Mouse (Mus musculus) myocyte (in vitro differentiated cells): Measurements from ENCODE around the gene Mrpl39. TPM values are rescaled to one million over a fixed set of nuclear protein-coding genes. Genes with fewer than 3 reads are reported as not detected.
A peak's percentile ranks its signal among the peaks of the same experiment; 100 is the strongest.

Experiments
- H3K27me3 ChIP-seq: one replicate; pipeline ENCODE4 v1.6.1; 2011; ENCODE audit not compliant: control insufficient read depth, insufficient read depth, insufficient read length
- H3K36me3 ChIP-seq: one replicate; pipeline ENCODE4 v1.6.1; 2011; ENCODE audit not compliant: control insufficient read depth, insufficient read depth
- H3K4me2 ChIP-seq: one replicate; pipeline ENCODE4 v1.6.1; 2011; ENCODE audit warnings: low read depth, control low read depth
- H3K4me3 ChIP-seq: one replicate; pipeline ENCODE4 v1.5.1; 2011; ENCODE audit warnings: mild to moderate bottlenecking, control low read depth, moderate library complexity
- H3K79me2 ChIP-seq: one replicate; pipeline ENCODE4 v1.6.1; 2011; ENCODE audit not compliant: control insufficient read depth, insufficient read depth
- H3ac ChIP-seq: one replicate; pipeline ENCODE4 v1.6.1; 2011; ENCODE audit not compliant: control insufficient read depth, insufficient read length
- CEBPB ChIP-seq: IDR thresholded peaks from 2 replicates; pipeline ENCODE4 v1.6.1; 2011; ENCODE audit warnings: mild to moderate bottlenecking, moderate library complexity; ENCODE audit not compliant: poor library complexity, insufficient read depth, severe bottlenecking
- E2F4 ChIP-seq: IDR thresholded peaks from one replicate; pipeline ENCODE4 v1.6.1; 2011; ENCODE audit warnings: mild to moderate bottlenecking, control low read depth, moderate library complexity; ENCODE audit not compliant: insufficient read depth
- MAX ChIP-seq: IDR thresholded peaks from one replicate; pipeline ENCODE4 v1.6.1; 2011; ENCODE audit warnings: low read depth, mild to moderate bottlenecking, control low read depth
- MYOD1 ChIP-seq, 3 experiments: IDR thresholded peaks; one replicate each; pipeline ENCODE4 v1.6.1; 2011; ENCODE audit warnings: control low read depth in 2 of 3, low read depth in 2 of 3, mild to moderate bottlenecking in 2 of 3, moderate library complexity in 1 of 3; ENCODE audit not compliant: insufficient read length in 2 of 3, control insufficient read depth in 1 of 3
- MYOG ChIP-seq, 3 experiments: IDR thresholded peaks; one replicate each; pipeline ENCODE4 v1.6.1; 2011; ENCODE audit warnings: control low read depth in 2 of 3, low read depth in 2 of 3, mild to moderate bottlenecking in 2 of 3; ENCODE audit not compliant: insufficient read length in 2 of 3, control insufficient read depth in 1 of 3, insufficient read depth in 1 of 3
- POLR2A ChIP-seq: IDR thresholded peaks from one replicate; pipeline ENCODE4 v1.6.1; 2011; ENCODE audit warnings: low read depth, mild to moderate bottlenecking, control low read depth, moderate library complexity; ENCODE audit not compliant: insufficient read length
- POLR2AphosphoS2 ChIP-seq: IDR thresholded peaks from one replicate; pipeline ENCODE4 v1.6.1; 2011; ENCODE audit warnings: low read depth, control low read depth; ENCODE audit not compliant: insufficient read length
- REST ChIP-seq: IDR thresholded peaks from one replicate; pipeline ENCODE4 v1.6.1; 2011; ENCODE audit warnings: mild to moderate bottlenecking, control low read depth, moderate library complexity; ENCODE audit not compliant: insufficient read depth, insufficient read length
- SRF ChIP-seq: IDR thresholded peaks from one replicate; pipeline ENCODE4 v1.6.1; 2011; ENCODE audit warnings: low read depth; ENCODE audit not compliant: control insufficient read depth, insufficient read length
- TCF12 ChIP-seq: IDR thresholded peaks from one replicate; pipeline ENCODE4 v1.6.1; 2011; ENCODE audit warnings: mild to moderate bottlenecking, control low read depth; ENCODE audit not compliant: poor library complexity, insufficient read depth, severe bottlenecking
- TCF3 ChIP-seq: IDR thresholded peaks from one replicate; pipeline ENCODE4 v1.6.1; 2011; ENCODE audit warnings: low read depth, control low read depth; ENCODE audit not compliant: insufficient read length
- USF1 ChIP-seq: IDR thresholded peaks from one replicate; pipeline ENCODE4 v1.6.1; 2011; ENCODE audit warnings: low read depth, mild to moderate bottlenecking, control low read depth, moderate library complexity
- polyA plus RNA-seq: library from polyadenylated mRNA; unstranded; fragments of >200 nt; fragmentation: generic; extraction: Trizol; gene quantifications from one replicate; pipeline ENCODE4 v1.2.1, GENCODE M21; 2012; ENCODE audit warnings: missing spikeins

The Mrpl39 gene
- polyA plus RNA-seq, 1 experiment: 36.6 TPM

DNA sequence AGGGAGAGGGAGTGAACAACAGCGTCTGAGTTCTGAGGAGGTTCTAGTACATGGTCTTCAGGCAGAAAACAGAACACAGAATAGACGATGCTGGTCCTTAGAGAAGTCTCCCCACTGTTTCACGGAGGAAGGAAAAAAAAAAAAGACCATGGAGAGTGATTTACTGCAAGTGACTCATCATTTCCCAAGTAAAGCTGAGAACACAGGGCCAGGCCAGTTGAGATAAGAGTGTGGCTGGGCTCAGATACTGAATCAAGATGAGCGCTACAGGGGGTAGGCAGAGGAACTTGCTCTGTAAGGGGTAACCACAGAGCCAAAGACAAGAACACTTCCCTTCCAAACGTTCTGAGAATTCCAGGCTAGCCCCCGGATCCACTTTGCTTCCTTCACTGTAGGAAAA, 36.8 kb downstream of the Mrpl39 start:
- no peaks in the 10 kb centered on the region for H3K27me3 ChIP-seq
- no peaks in the 10 kb centered on the region for H3K36me3 ChIP-seq
- no peak for TF ChIP-seq CEBPB
- TF ChIP-seq POLR2A: no peak
- TF ChIP-seq REST: no peak
- no peak for TF ChIP-seq SRF
- no peak for TF ChIP-seq MAX
- no peak for TF ChIP-seq TCF3
- TF ChIP-seq MYOG (IDR thresholded peaks at IDR 0.05; ENCODE audit: control insufficient read depth in 1 of 3, insufficient read depth in 1 of 3, insufficient read length in 2 of 3, low read depth in 2 of 3): no peak
- TF ChIP-seq MYOD1 (IDR thresholded peaks at IDR 0.05; ENCODE audit: control insufficient read depth in 1 of 3, insufficient read length in 2 of 3, low read depth in 2 of 3): no peak
- TF ChIP-seq E2F4: no peak
- TF ChIP-seq USF1: no peak
- no peak for TF ChIP-seq TCF12
- TF ChIP-seq POLR2AphosphoS2: no peak
- peaks cover 3% of the 10 kb centered on the region for H3K79me2 ChIP-seq
- H3ac ChIP-seq: no peak overlapping the region
- H3K4me2 ChIP-seq: peak overlapping the region; percentile 25
- no peak overlapping the region for H3K4me3 ChIP-seq

- TF ChIP-seq POLR2A (no peak), TCF3 (no peak)
- Histone ChIP-seq H3K4me2 (no peak overlapping the region), H3ac (no peak overlapping the region), H3K27me3 (no peaks in the 10 kb centered on the region), H3K79me2 (no peaks in the 10 kb centered on the region), H3K4me3 (no peak overlapping the region), H3K36me3 (no peaks in the 10 kb centered on the region)
These were observed 39.4 kb downstream of the Mrpl39 start for GRCm38 (mm10) chr16:84696178-84696577.

- Histone ChIP-seq H3K79me2 (no peaks in the 10 kb centered on the region), H3K4me3 (no peak overlapping the region), H3K4me2 (no peak overlapping the region), H3K36me3 (no peaks in the 10 kb centered on the region), H3ac (no peak overlapping the region), H3K27me3 (no peaks in the 10 kb centered on the region)
- no peak for TF ChIP-seq TCF3
These were observed 53.6 kb downstream of the Mrpl39 start for GRCm38 (mm10) chr16:84681991-84682390.

- Histone ChIP-seq H3K4me3 (no peak overlapping the region), H3ac (no peak overlapping the region), H3K36me3 (no peaks in the 10 kb centered on the region), H3K4me2 (peak overlapping the region; percentile 65), H3K27me3 (no peaks in the 10 kb centered on the region), H3K79me2 (no peaks in the 10 kb centered on the region)
- TF ChIP-seq USF1 (peak; percentile 22), POLR2AphosphoS2 (no peak)
These were observed 54.8 kb downstream of the Mrpl39 start for GRCm38 (mm10) chr16:84680760-84681159.

- H3K4me2 ChIP-seq: no peak overlapping the region
These were observed 58.2 kb downstream of the Mrpl39 start for GRCm38 (mm10) chr16:84677292-84677691.

More at GRCm38 (mm10) chr16:84677292-84677691, 58.2 kb downstream of the Mrpl39 start:
- Histone ChIP-seq H3K4me3 (no peak overlapping the region), H3K79me2 (no peaks in the 10 kb centered on the region), H3K36me3 (no peaks in the 10 kb centered on the region), H3ac (no peak overlapping the region), H3K27me3 (no peaks in the 10 kb centered on the region)
- no peak for TF ChIP-seq SRF
- peak; percentile 73 for TF ChIP-seq USF1

Other genes starting within 250 kb of the Mrpl39 start
- not detected for gene A730009L09Rik, start 220.6 kb downstream of the Mrpl39 start, polyA plus RNA-seq
- gene Jam2, start 38.4 kb upstream of the Mrpl39 start, polyA plus RNA-seq: 37.2 TPM
- 10.3 TPM for gene Gabpa, start 99.2 kb upstream of the Mrpl39 start, polyA plus RNA-seq
- gene Atp5j, start 99.9 kb upstream of the Mrpl39 start, polyA plus RNA-seq: 361 TPM